Mouse (Mus musculus) common myeloid progenitor, adult 5-6 weeks (primary cell): Measurements from ENCODE around the gene Ctsd. TPM values are rescaled to one million over a fixed set of nuclear protein-coding genes. Genes with fewer than 3 reads are reported as not detected.
"Not testable (repeated sequence)": the region's sequence is repeated elsewhere in the genome, so short reads cannot be mapped to it uniquely, and the experiment has no call there.

Experiments used
- ATAC-seq: replicated peaks from 2 replicates; pipeline ENCODE4 v1.8.0; 2016; ENCODE audit warnings: low read depth, mild to moderate bottlenecking, moderate TSS enrichment, inconsistent platforms; ENCODE audit not compliant: poor library complexity, severe bottlenecking
- total RNA-seq: library from RNA; stranded (forward); fragments of 200-1000, 187-1606 nt; gene quantifications from 2 replicates; pipeline ENCODE4 v1.2.3, GENCODE M21; 2017

Ctsd gene
- total RNA-seq, 1 experiment from 2014 or later: 134 TPM

DNA sequence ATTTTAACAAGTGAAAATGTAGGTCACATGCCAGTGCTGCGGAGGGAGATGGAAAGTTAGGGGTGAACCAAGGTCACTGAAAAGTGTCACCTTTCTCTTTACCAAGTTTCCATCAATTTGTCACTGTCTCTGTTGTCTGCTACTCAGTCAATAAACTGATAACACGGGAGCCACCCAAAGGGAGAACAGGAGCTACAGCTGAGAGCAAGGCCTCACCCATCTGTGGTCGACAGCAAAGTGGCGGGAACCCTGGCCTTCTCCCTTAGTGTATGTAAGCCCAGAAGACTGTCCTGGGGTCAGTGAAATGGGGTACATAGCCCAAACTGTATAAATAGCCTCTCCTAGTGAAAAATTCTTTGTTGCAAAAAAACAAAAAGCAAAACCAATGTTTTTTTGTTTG lies 40.3 kb downstream of the Ctsd start:
- ATAC-seq: no peak

- 0 out of 2 replicates have a peak, but pooled peaks have one; percentile 16 for ATAC-seq
Measured at GRCm38 (mm10) chr7:142342247-142342640, 45.6 kb downstream of the Ctsd start.

- 0 out of 2 replicates have a peak, but pooled peaks have one; percentile 26 for ATAC-seq
Measured at GRCm38 (mm10) chr7:142341564-142342246, 46.1 kb downstream of the Ctsd start.

- peak; percentile 93 for ATAC-seq
Measured at GRCm38 (mm10) chr7:142340269-142340970, 47.4 kb downstream of the Ctsd start.

DNA sequence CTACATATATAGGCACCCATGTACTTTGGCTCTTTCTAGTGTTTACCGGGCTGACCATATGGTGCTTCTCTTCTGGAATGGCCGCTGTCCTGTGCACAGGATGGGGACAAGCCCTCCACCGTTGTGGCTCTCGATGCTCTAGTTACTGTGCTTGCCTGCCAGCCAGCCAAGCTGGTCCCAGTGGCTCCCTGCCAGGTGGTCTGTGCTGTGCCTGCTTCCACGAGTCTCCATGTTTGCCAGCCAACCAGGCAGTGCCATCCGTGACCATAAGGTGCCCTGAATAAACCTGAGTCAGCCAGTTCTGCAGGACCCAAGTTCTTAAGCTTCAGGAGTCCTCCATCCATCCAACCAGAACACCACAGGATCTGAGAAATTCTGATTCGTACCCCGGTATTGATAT lies 52.7 kb downstream of the Ctsd start:
- no peak for ATAC-seq

- ATAC-seq: peak; percentile 91
Measured at GRCm38 (mm10) chr7:142334246-142334645, 53.6 kb downstream of the Ctsd start.

DNA sequence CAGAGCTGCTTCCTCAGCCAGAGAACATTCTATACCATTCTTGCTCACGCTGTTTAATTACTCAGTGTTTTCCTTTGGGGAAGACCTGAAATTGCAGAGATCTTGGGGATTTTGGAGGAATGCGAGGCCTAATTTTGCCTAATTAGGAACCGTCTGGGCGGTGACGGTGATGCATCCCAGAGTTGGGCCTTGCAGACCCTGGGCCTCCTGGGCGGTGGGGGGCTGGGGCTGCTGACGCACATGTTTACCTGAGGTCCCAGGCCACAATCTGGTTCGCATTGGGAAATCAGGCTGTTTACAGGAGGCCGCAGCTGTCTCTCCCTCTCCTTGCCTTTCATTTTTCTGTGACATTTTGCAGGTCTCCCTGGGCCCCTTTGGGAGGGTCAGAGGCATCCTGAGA lies 55.1 kb downstream of the Ctsd start:
- not testable (repeated sequence) for ATAC-seq

DNA sequence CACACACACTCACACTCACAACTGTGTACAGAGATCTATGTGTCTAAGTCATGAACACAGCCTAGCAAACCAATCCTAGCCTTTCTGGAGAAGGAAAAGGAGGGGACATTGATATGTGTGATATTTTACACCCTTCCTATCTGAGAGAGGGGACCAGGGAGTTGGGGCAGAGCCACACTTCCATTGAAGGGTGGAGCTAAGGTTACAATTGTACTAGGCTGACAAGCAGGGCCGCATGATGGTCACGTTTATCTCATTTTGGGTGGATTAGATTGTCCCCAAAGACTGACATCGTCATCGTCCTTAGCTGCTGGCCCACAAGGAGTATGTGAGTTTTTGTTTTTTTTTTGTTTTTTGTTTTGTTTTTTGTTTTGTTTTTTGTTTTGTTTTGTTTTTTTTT lies 56.6 kb downstream of the Ctsd start:
- no peak for ATAC-seq

- ATAC-seq: no peak
Measured at GRCm38 (mm10) chr7:142330271-142330724, 57.5 kb downstream of the Ctsd start.

DNA sequence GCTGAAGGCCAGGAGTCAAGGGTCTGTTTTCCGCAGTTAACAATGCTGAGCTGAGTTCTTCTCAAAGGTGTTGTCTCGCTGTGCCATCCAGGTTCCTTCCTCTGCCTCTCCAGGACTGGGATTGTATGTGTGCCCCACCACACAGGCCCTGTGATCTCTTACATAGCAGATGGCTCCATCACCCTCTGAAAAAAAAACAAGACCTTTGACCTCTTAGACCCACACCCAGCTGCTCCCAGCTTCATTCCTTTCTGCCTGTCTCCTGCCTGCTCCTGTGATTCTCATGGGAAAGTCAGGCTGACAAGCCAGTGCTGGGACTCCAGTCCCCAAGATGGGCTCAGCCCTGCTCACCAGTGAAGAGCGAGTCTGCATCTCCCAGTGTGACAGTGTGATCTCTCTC lies 59.3 kb downstream of the Ctsd start:
- no peak for ATAC-seq

- no peak for ATAC-seq
Measured at GRCm38 (mm10) chr7:142326714-142327445, 61.0 kb downstream of the Ctsd start.

Other genes starting within 250 kb of the Ctsd start
- gene Gm45337, start 243.4 kb downstream of the Ctsd start, total RNA-seq: not detected in 2 replicates
- gene Gm29735, start 230.9 kb downstream of the Ctsd start, total RNA-seq: not detected in 2 replicates
- gene Gm4553, start 222.3 kb downstream of the Ctsd start, total RNA-seq: not detected in 2 replicates
- not detected in 2 replicates for gene Krtap5-2, start 212.0 kb downstream of the Ctsd start, total RNA-seq
- gene Gm10153, start 197.6 kb downstream of the Ctsd start, total RNA-seq: not detected in 2 replicates
- not detected in 2 replicates for gene Krtap5-3, start 186.7 kb downstream of the Ctsd start, total RNA-seq
- not detected in 2 replicates for gene Gm7579, start 176.2 kb downstream of the Ctsd start, total RNA-seq
- not detected in 2 replicates for gene Krtap5-5, start 158.1 kb downstream of the Ctsd start, total RNA-seq
- gene Gm40460, start 147.0 kb downstream of the Ctsd start, total RNA-seq: not detected in 2 replicates
- gene Gm2431, start 129.7 kb downstream of the Ctsd start, total RNA-seq: not detected in 2 replicates
- not detected in 2 replicates for gene Gm4559, start 113.7 kb downstream of the Ctsd start, total RNA-seq
- not detected in 2 replicates for gene Krtap5-1, start 90.9 kb downstream of the Ctsd start, total RNA-seq
- gene Krtap5-4, start 84.5 kb downstream of the Ctsd start, total RNA-seq: not detected in 2 replicates
- gene Ifitm10, start 14.3 kb downstream of the Ctsd start, total RNA-seq: not detected in 2 replicates
- gene Gm49369, start 5.4 kb downstream of the Ctsd start, total RNA-seq: 12.4 and 58.4 TPM in 2 replicates
- gene Syt8, start 46.8 kb upstream of the Ctsd start, total RNA-seq: not detected in 2 replicates
- gene Tnni2, start 53.8 kb upstream of the Ctsd start, total RNA-seq: 1.8 and 3.7 TPM in 2 replicates
- gene Lsp1, start 72.8 kb upstream of the Ctsd start, total RNA-seq: 96.5 and 108 TPM in 2 replicates
- 1.2 TPM in 1 of 2 replicates, not detected in the other for gene Tnnt3, start 110.8 kb upstream of the Ctsd start, total RNA-seq
- 20.5 and 55.4 TPM in 2 replicates for gene Mrpl23, start 144.6 kb upstream of the Ctsd start, total RNA-seq